Mouse (Mus musculus): ENCODE data around the gene Krtap10-4. TPM values are rescaled to one million over a fixed set of nuclear protein-coding genes. Genes with fewer than 3 reads are reported as not detected.

Krtap10-4 gene
- polyA plus RNA-seq (2015; fragmentation: Nextera tagmentation; extraction: Ambion mirVana), result not detected in 2 replicates

DNA sequence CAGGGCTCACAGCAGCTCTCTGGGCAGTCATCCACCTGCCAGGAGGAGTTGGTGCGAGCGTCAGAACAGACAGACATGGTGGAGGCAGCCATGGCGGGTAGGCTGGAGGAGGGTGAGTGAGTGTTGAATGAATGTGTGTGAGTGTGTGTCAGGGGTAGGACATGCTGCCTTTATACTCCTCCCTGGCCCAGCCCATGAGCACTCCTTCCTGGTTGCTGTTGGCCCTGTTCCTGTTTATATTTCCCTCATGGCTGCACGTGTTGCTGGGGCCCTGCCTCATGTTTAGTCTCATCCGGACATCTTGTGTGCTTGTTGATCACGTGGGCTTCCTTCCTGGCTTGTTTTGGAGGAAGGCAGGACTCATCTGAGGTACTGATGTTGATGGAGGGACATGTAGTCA lies at the start of gene Krtap10-4:
Gene Krtap10-4, minus strand, starts transcription at position 145 of the 400 bp plus-strand sequence.
- Histone ChIP-seq H3K27me3 (replicated peaks) (no peaks in the 10 kb centered on the region), H3K36me3 (no peaks in the 10 kb centered on the region), H3K9ac (no peak within 1 kb of the TSS), H3K27ac (no peak within 1 kb of the TSS), H3K9me3 (no peaks in the 10 kb centered on the region), H3K4me2 (replicated peaks) (no peak within 1 kb of the TSS), H3K4me3 (replicated peaks) (no peak within 1 kb of the TSS), H3K4me1 (replicated peaks) (no peaks in the 10 kb centered on the region)
- ATAC-seq, result no peak
- WGBS, result 53% methylated on average over 6 of the region's 6 CpGs

- Histone ChIP-seq H3K9ac (no peak overlapping the region), H3K9me3 (no peaks in the 10 kb centered on the region), H3K27me3 (replicated peaks) (no peaks in the 10 kb centered on the region), H3K36me3 (no peaks in the 10 kb centered on the region), H3K4me1 (replicated peaks) (no peaks in the 10 kb centered on the region), H3K27ac (no peak overlapping the region), H3K4me3 (replicated peaks) (no peak overlapping the region), H3K4me2 (replicated peaks) (no peak overlapping the region)
- no peak for ATAC-seq
- WGBS, result 87% methylated on average over 7 of the region's 7 CpGs
Measured at GRCm38 (mm10) chr10:77869651-77870050, 42.8 kb upstream of the Krtap10-4 start.

- no peak for ATAC-seq
- H3K9me3 ChIP-seq, result no peaks in the 10 kb centered on the region
- H3K9ac ChIP-seq, result no peak overlapping the region
- no peak overlapping the region for H3K27ac ChIP-seq
- no peak overlapping the region for H3K4me3 ChIP-seq (replicated peaks)
- H3K36me3 ChIP-seq, result no peaks in the 10 kb centered on the region
- no peaks in the 10 kb centered on the region for H3K27me3 ChIP-seq (replicated peaks)
- 8% methylated on average over 1 of the region's 1 CpGs for WGBS
- H3K4me1 ChIP-seq (replicated peaks), result no peaks in the 10 kb centered on the region
- H3K4me2 ChIP-seq (replicated peaks), result no peak overlapping the region
Measured at GRCm38 (mm10) chr10:77867546-77867945, 40.7 kb upstream of the Krtap10-4 start.

- no peak overlapping the region for H3K27ac ChIP-seq
- H3K4me3 ChIP-seq (replicated peaks), result peak overlapping the region; percentile 24
- peak; percentile 9; the same call in 1 of the 2 replicates for ATAC-seq
- H3K4me1 ChIP-seq (replicated peaks), result no peaks in the 10 kb centered on the region
- H3K36me3 ChIP-seq, result no peaks in the 10 kb centered on the region
- H3K9me3 ChIP-seq, result no peaks in the 10 kb centered on the region
- H3K4me2 ChIP-seq (replicated peaks), result peak overlapping the region; percentile 53
- 33% methylated on average over 11 of the region's 11 CpGs for WGBS
- H3K9ac ChIP-seq, result 0 out of 2 replicates have a peak overlapping the region, but pooled peaks have one; percentile 13
- H3K27me3 ChIP-seq (replicated peaks), result no peaks in the 10 kb centered on the region
Measured at GRCm38 (mm10) chr10:77864762-77865143, 37.9 kb upstream of the Krtap10-4 start.

GRCm38 (mm10) chr10:77864067-77864761 lies 37.3 kb upstream of the Krtap10-4 start:
- Histone ChIP-seq H3K36me3 (no peaks in the 10 kb centered on the region), H3K27ac (no peak overlapping the region), H3K9ac (0 out of 2 replicates have a peak overlapping the region, but pooled peaks have one; percentile 13), H3K27me3 (replicated peaks) (no peaks in the 10 kb centered on the region), H3K4me2 (replicated peaks) (peak overlapping the region; percentile 53), H3K4me1 (replicated peaks) (no peaks in the 10 kb centered on the region), H3K9me3 (no peaks in the 10 kb centered on the region), H3K4me3 (replicated peaks) (peak overlapping the region; percentile 24)
- ATAC-seq, result peak; percentile 97
- 30% methylated on average over 14 of the region's 14 CpGs for WGBS

DNA sequence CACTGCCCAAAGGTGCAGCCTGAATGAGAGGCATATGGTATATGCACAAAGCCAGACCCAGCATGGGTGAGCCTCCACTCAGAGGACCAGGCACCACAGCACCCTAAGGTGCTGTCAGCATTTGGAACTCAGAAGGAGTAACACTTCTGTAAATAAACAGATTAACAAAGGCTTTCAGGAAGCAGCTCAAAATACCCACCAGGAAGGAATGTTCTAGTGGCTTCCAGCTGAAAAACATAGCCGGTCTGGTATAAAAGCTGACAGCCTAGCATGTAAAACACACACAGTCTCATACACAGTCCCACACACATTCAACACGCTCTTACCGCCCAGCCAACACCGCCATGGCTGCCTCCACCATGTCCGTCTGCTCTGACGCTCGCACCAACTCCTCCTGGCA lies 34.8 kb upstream of the Krtap10-4 start, which contains the start of gene Gm3285:
Gene Gm3285, plus strand, starts transcription at position 301 of the 400 bp plus-strand sequence.
- no peak for ATAC-seq

DNA sequence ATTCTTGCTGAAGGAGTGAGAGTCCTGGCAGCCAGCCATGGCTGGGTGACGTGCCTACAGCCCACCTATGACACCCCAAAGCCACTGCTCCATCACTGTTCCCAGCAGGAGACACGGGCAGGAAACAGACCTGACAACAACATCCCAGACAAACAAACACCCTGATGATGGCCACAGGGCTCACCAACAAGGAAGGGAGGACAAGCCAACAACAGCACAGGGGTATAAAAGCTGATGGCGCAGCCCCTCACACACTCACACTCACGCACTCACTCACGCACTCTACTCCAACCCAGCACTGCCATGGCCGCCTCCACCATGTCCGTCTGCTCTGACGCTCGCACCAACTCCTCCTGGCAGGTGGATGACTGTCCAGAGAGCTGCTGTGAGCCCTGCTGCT lies 25.7 kb upstream of the Krtap10-4 start, which contains the start of gene Gm10318:
Gene Gm10318, plus strand, starts transcription at position 301 of the 400 bp plus-strand sequence.
- no peaks in the 10 kb centered on the region for H3K36me3 ChIP-seq
- H3K27me3 ChIP-seq (replicated peaks), result no peaks in the 10 kb centered on the region; the same call in 1 of the 2 replicates
- no peaks in the 10 kb centered on the region for H3K4me1 ChIP-seq (replicated peaks)
- no peak for ATAC-seq
- no peak within 1 kb of the TSS for H3K4me2 ChIP-seq (replicated peaks)
- H3K9ac ChIP-seq, result no peak within 1 kb of the TSS
- H3K27ac ChIP-seq, result no peak within 1 kb of the TSS
- WGBS, result 65% methylated on average over 9 of the region's 9 CpGs
- H3K4me3 ChIP-seq (replicated peaks), result no peak within 1 kb of the TSS
- H3K9me3 ChIP-seq, result no peaks in the 10 kb centered on the region

More for the DNA sequence above, 34.8 kb upstream of the Krtap10-4 start, which contains the start of gene Gm3285:
- H3K9me3 ChIP-seq, result no peaks in the 10 kb centered on the region
- no peak within 1 kb of the TSS for H3K27ac ChIP-seq
- no peak within 1 kb of the TSS for H3K4me3 ChIP-seq (replicated peaks)
- WGBS, result 48% methylated on average over 7 of the region's 7 CpGs
- H3K9ac ChIP-seq, result no peak within 1 kb of the TSS
- no peaks in the 10 kb centered on the region for H3K36me3 ChIP-seq
- H3K4me2 ChIP-seq (replicated peaks), result no peak within 1 kb of the TSS
- no peaks in the 10 kb centered on the region for H3K27me3 ChIP-seq (replicated peaks)
- no peaks in the 10 kb centered on the region for H3K4me1 ChIP-seq (replicated peaks)

DNA sequence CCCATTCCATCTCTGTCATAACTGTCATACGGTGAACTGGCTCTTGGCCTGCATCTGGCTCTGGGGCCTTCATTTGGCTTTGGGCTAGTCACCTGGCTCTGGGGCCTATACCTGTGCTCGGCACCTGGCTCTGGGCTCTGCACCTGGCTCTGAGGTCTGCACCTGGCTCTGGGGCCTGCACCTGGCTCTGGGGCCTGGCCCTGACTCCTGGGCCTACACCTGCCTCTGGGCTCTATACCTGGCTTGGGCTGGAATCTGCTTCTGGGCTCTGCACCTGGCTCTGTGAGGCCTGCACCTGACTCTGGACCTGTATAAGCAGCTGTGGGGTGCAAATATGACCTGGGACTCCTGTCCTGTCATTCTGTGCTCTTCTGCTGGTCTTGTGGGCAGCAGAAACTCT lies 20.6 kb upstream of the Krtap10-4 start:
- ATAC-seq, result 0 out of 2 replicates have a peak, but pooled peaks have one; percentile 31
- no peaks in the 10 kb centered on the region for H3K27me3 ChIP-seq (replicated peaks)
- no peak overlapping the region for H3K27ac ChIP-seq
- no peak overlapping the region for H3K4me3 ChIP-seq (replicated peaks)
- H3K9ac ChIP-seq, result no peak overlapping the region
- H3K36me3 ChIP-seq, result no peaks in the 10 kb centered on the region
- H3K4me2 ChIP-seq (replicated peaks), result no peak overlapping the region
- WGBS, result 80% methylated on average over 2 of the region's 2 CpGs
- H3K9me3 ChIP-seq, result no peaks in the 10 kb centered on the region
- H3K4me1 ChIP-seq (replicated peaks), result no peaks in the 10 kb centered on the region

GRCm38 (mm10) chr10:77846961-77847360 lies 20.1 kb upstream of the Krtap10-4 start:
- H3K4me2 ChIP-seq (replicated peaks), result no peak overlapping the region
- H3K9ac ChIP-seq, result no peak overlapping the region
- no peaks in the 10 kb centered on the region for H3K27me3 ChIP-seq (replicated peaks)
- no peaks in the 10 kb centered on the region for H3K9me3 ChIP-seq
- no peak for ATAC-seq
- no peak overlapping the region for H3K27ac ChIP-seq
- WGBS, result 20% methylated on average over 2 of the region's 2 CpGs
- no peak overlapping the region for H3K4me3 ChIP-seq (replicated peaks)
- H3K36me3 ChIP-seq, result no peaks in the 10 kb centered on the region
- no peaks in the 10 kb centered on the region for H3K4me1 ChIP-seq (replicated peaks)

GRCm38 (mm10) chr10:77846503-77846902 lies 19.6 kb upstream of the Krtap10-4 start, which contains the start of gene Gm36176:
Gene Gm36176, plus strand, starts transcription at chr10:77846803.
- H3K9ac ChIP-seq, result no peak within 1 kb of the TSS
- no peaks in the 10 kb centered on the region for H3K9me3 ChIP-seq
- H3K4me3 ChIP-seq (replicated peaks), result no peak within 1 kb of the TSS
- H3K27me3 ChIP-seq (replicated peaks), result no peaks in the 10 kb centered on the region
- H3K27ac ChIP-seq, result no peak within 1 kb of the TSS
- H3K36me3 ChIP-seq, result no peaks in the 10 kb centered on the region
- no peak within 1 kb of the TSS for H3K4me2 ChIP-seq (replicated peaks)
- no peak for ATAC-seq
- H3K4me1 ChIP-seq (replicated peaks), result no peaks in the 10 kb centered on the region
- WGBS, result 67% methylated on average over 3 of the region's 3 CpGs

- 70% methylated on average over 6 of the region's 6 CpGs for WGBS
- Histone ChIP-seq H3K4me2 (replicated peaks) (no peak overlapping the region), H3K9me3 (no peaks in the 10 kb centered on the region), H3K36me3 (no peaks in the 10 kb centered on the region), H3K9ac (no peak overlapping the region), H3K27me3 (replicated peaks) (no peaks in the 10 kb centered on the region), H3K4me3 (replicated peaks) (no peak overlapping the region), H3K4me1 (replicated peaks) (no peaks in the 10 kb centered on the region), H3K27ac (no peak overlapping the region)
- no peak for ATAC-seq
Measured at GRCm38 (mm10) chr10:77839006-77839405, 12.1 kb upstream of the Krtap10-4 start.

GRCm38 (mm10) chr10:77835647-77836046 lies 8.8 kb upstream of the Krtap10-4 start, which contains the start of gene Krtap10-10:
Gene Krtap10-10, plus strand, starts transcription at chr10:77835947.
- Histone ChIP-seq H3K9me3 (no peaks in the 10 kb centered on the region), H3K9ac (no peak within 1 kb of the TSS), H3K27me3 (replicated peaks) (no peaks in the 10 kb centered on the region), H3K27ac (no peak within 1 kb of the TSS), H3K4me1 (replicated peaks) (no peaks in the 10 kb centered on the region), H3K4me2 (replicated peaks) (no peak within 1 kb of the TSS), H3K4me3 (replicated peaks) (no peak within 1 kb of the TSS), H3K36me3 (no peaks in the 10 kb centered on the region)
- ATAC-seq, result no peak
- 69% methylated on average over 9 of the region's 9 CpGs for WGBS

- Histone ChIP-seq H3K9me3 (no peaks in the 10 kb centered on the region), H3K9ac (no peak overlapping the region), H3K36me3 (no peaks in the 10 kb centered on the region), H3K27ac (no peak overlapping the region), H3K4me2 (replicated peaks) (no peak overlapping the region), H3K4me3 (replicated peaks) (no peak overlapping the region), H3K4me1 (replicated peaks) (no peaks in the 10 kb centered on the region), H3K27me3 (replicated peaks) (no peaks in the 10 kb centered on the region)
- no peak for ATAC-seq
- WGBS, result 48% methylated on average over 4 of the region's 4 CpGs
Measured at GRCm38 (mm10) chr10:77819203-77819602, 7.7 kb downstream of the Krtap10-4 start.
